Mouse (Mus musculus) heart, embryonic 15.5 days (tissue): ENCODE measurements at regions not wholly inside any gene's neighbourhood (a gene's known extent, or its start where the extent isn't known, plus 50 kb on each side); places are given as distances from the start of the nearest gene placed in this dataset.

ENCODE experiments used
- ATAC-seq: fragments of 200-750 bp; cut with Nextera tagmentation; replicated peaks from 2 replicates; pipeline ENCODE4 v1.8.0; 2017; ENCODE audit warnings: low read depth, moderate TSS enrichment; ENCODE audit not compliant: insufficient number of reproducible peaks, insufficient read depth, low FRiP score
- H3K27ac ChIP-seq: fragments of 300-500 bp; sonication (generic); 2 replicates; pipeline ENCODE4 v1.5.1; 2015; ENCODE audit warnings: mild to moderate bottlenecking, inconsistent platforms
- H3K27me3 ChIP-seq: fragments of 300-500 bp; sonication (generic); 2 replicates; pipeline ENCODE4 v1.6.1; 2015; ENCODE audit warnings: inconsistent platforms
- H3K36me3 ChIP-seq: fragments of 300-500 bp; sonication (generic); 2 replicates; pipeline ENCODE4 v1.6.1; 2015; ENCODE audit warnings: mild to moderate bottlenecking, inconsistent platforms
- H3K4me1 ChIP-seq: fragments of 300-500 bp; sonication (generic); replicated peaks from 2 replicates; pipeline ENCODE4 v1.6.1; 2015; ENCODE audit warnings: inconsistent platforms
- H3K4me2 ChIP-seq: fragments of 300-500 bp; sonication (generic); 2 replicates; pipeline ENCODE4 v1.6.1; 2015; ENCODE audit warnings: inconsistent platforms, mild to moderate bottlenecking, moderate library complexity
- H3K4me3 ChIP-seq: fragments of 300-500 bp; sonication (generic); 2 replicates; pipeline ENCODE4 v1.5.1; 2015; ENCODE audit warnings: mild to moderate bottlenecking, inconsistent platforms
- H3K9ac ChIP-seq: fragments of 300-500 bp; sonication (generic); 2 replicates; pipeline ENCODE4 v1.6.1; 2015; ENCODE audit warnings: mild to moderate bottlenecking, inconsistent platforms
- H3K9me3 ChIP-seq: fragments of 300-500 bp; sonication (generic); replicated peaks from 2 replicates; pipeline ENCODE4 v1.6.1; 2016; ENCODE audit warnings: inconsistent platforms
- WGBS: fragments of 180-500 bp; shearing (Covaris S2); methylation state at CpG from one replicate; pipeline ENCODE4 v1.1.7; 2015; ENCODE audit warnings: mixed read lengths; 5-methylcytosine and 5-hydroxymethylcytosine counted together

- H3K9ac ChIP-seq = no peak overlapping the region
- no peak overlapping the region for H3K4me2 ChIP-seq
- no peak overlapping the region for H3K27ac ChIP-seq
- H3K9me3 ChIP-seq = no peaks in the 10 kb centered on the region
- no peaks in the 10 kb centered on the region for H3K36me3 ChIP-seq
- 64% methylated on average over 2 of the region's 2 CpGs for WGBS
- no peaks in the 10 kb centered on the region for H3K4me1 ChIP-seq
- H3K4me3 ChIP-seq = no peak overlapping the region
- no peaks in the 10 kb centered on the region for H3K27me3 ChIP-seq
- no peak for ATAC-seq
These were observed 196.2 kb downstream of the Nucb2 start for GRCm38 (mm10) chr7:116700409-116700808.

- H3K4me3 ChIP-seq = no peak overlapping the region
- H3K27me3 ChIP-seq = no peaks in the 10 kb centered on the region
- no peak overlapping the region for H3K27ac ChIP-seq
- no peak; the same call in 1 of the 2 replicates for ATAC-seq
- H3K9ac ChIP-seq = no peak overlapping the region
- no peak overlapping the region for H3K4me2 ChIP-seq
- 34% methylated on average over 14 of the region's 14 CpGs for WGBS
- H3K9me3 ChIP-seq = no peaks in the 10 kb centered on the region
- H3K36me3 ChIP-seq = no peaks in the 10 kb centered on the region
- no peaks in the 10 kb centered on the region for H3K4me1 ChIP-seq
These were observed 197.5 kb downstream of the Nucb2 start for GRCm38 (mm10) chr7:116701466-116702342.

- Histone ChIP-seq H3K4me2 (no peak overlapping the region), H3K9me3 (no peaks in the 10 kb centered on the region), H3K36me3 (no peaks in the 10 kb centered on the region), H3K4me3 (no peak overlapping the region), H3K27ac (no peak overlapping the region), H3K9ac (no peak overlapping the region), H3K4me1 (no peaks in the 10 kb centered on the region), H3K27me3 (no peaks in the 10 kb centered on the region)
- 91% methylated on average over 2 of the region's 2 CpGs for WGBS
- ATAC-seq = no peak
These were observed 198.4 kb downstream of the Nucb2 start for GRCm38 (mm10) chr7:116702596-116702995.

GRCm38 (mm10) chr7:116711541-116711940, 207.4 kb downstream of the Nucb2 start:
- 78% methylated on average over 2 of the region's 2 CpGs for WGBS
- Histone ChIP-seq H3K9me3 (no peaks in the 10 kb centered on the region), H3K9ac (no peak overlapping the region), H3K36me3 (no peaks in the 10 kb centered on the region), H3K4me2 (no peak overlapping the region), H3K4me3 (no peak overlapping the region), H3K27ac (no peak overlapping the region), H3K27me3 (no peaks in the 10 kb centered on the region), H3K4me1 (peaks cover 5% of the 10 kb centered on the region; the same call in 1 of the 2 replicates)
- ATAC-seq = no peak

- WGBS = 60% methylated on average over 8 of the region's 8 CpGs
- Histone ChIP-seq H3K9ac (no peak overlapping the region), H3K4me2 (no peak overlapping the region), H3K27ac (no peak overlapping the region), H3K4me1 (peaks cover 5% of the 10 kb centered on the region; the same call in 1 of the 2 replicates), H3K9me3 (no peaks in the 10 kb centered on the region), H3K4me3 (no peak overlapping the region), H3K36me3 (no peaks in the 10 kb centered on the region), H3K27me3 (no peaks in the 10 kb centered on the region)
- ATAC-seq = no peak
These were observed 209.0 kb downstream of the Nucb2 start for GRCm38 (mm10) chr7:116713200-116713599.

GRCm38 (mm10) chr7:116715234-116716046, 211.3 kb downstream of the Nucb2 start:
- peaks cover 5% of the 10 kb centered on the region; the same call in 1 of the 2 replicates for H3K4me1 ChIP-seq
- no peak overlapping the region for H3K9ac ChIP-seq
- ATAC-seq = peak; percentile 38; the same call in 1 of the 2 replicates
- H3K36me3 ChIP-seq = no peaks in the 10 kb centered on the region
- H3K27me3 ChIP-seq = no peaks in the 10 kb centered on the region
- H3K4me2 ChIP-seq = no peak overlapping the region
- H3K27ac ChIP-seq = 0 out of 2 replicates have a peak overlapping the region, but pooled peaks have one; percentile 20
- H3K4me3 ChIP-seq = no peak overlapping the region
- H3K9me3 ChIP-seq = no peaks in the 10 kb centered on the region
- WGBS = 47% methylated on average over 10 of the region's 10 CpGs

- Histone ChIP-seq H3K27ac (0 out of 2 replicates have a peak overlapping the region, but pooled peaks have one; percentile 21), H3K4me2 (no peak overlapping the region), H3K27me3 (no peaks in the 10 kb centered on the region), H3K36me3 (no peaks in the 10 kb centered on the region), H3K9ac (no peak overlapping the region), H3K4me3 (no peak overlapping the region), H3K9me3 (no peaks in the 10 kb centered on the region), H3K4me1 (peaks cover 8% of the 10 kb centered on the region; the same call in 1 of the 2 replicates)
- 18% methylated on average over 2 of the region's 2 CpGs for WGBS
- peak; percentile 78 for ATAC-seq
These were observed 224.2 kb downstream of the Nucb2 start for GRCm38 (mm10) chr7:116728379-116728778.

GRCm38 (mm10) chr7:116729795-116730194, 225.6 kb downstream of the Nucb2 start:
- H3K27ac ChIP-seq = no peak overlapping the region
- peaks cover 8% of the 10 kb centered on the region; the same call in 1 of the 2 replicates for H3K4me1 ChIP-seq
- H3K4me3 ChIP-seq = no peak overlapping the region
- no peak overlapping the region for H3K4me2 ChIP-seq
- no peaks in the 10 kb centered on the region for H3K36me3 ChIP-seq
- H3K27me3 ChIP-seq = no peaks in the 10 kb centered on the region
- no peak for ATAC-seq
- 71% methylated on average over 4 of the region's 4 CpGs for WGBS
- H3K9ac ChIP-seq = no peak overlapping the region
- H3K9me3 ChIP-seq = no peaks in the 10 kb centered on the region

GRCm38 (mm10) chr7:116735676-116736075, 231.5 kb downstream of the Nucb2 start:
- ATAC-seq = no peak
- no peak overlapping the region for H3K4me3 ChIP-seq
- no peaks in the 10 kb centered on the region for H3K27me3 ChIP-seq
- no peak overlapping the region for H3K27ac ChIP-seq
- H3K9me3 ChIP-seq = no peaks in the 10 kb centered on the region
- H3K4me2 ChIP-seq = no peak overlapping the region
- H3K36me3 ChIP-seq = no peaks in the 10 kb centered on the region
- H3K9ac ChIP-seq = no peak overlapping the region
- H3K4me1 ChIP-seq = no peaks in the 10 kb centered on the region
- 66% methylated on average over 3 of the region's 3 CpGs for WGBS

GRCm38 (mm10) chr7:116736333-116736732, 232.2 kb downstream of the Nucb2 start:
- no peak overlapping the region for H3K27ac ChIP-seq
- ATAC-seq = no peak
- WGBS = 56% methylated on average over 4 of the region's 4 CpGs
- no peak overlapping the region for H3K4me3 ChIP-seq
- no peaks in the 10 kb centered on the region for H3K27me3 ChIP-seq
- no peak overlapping the region for H3K4me2 ChIP-seq
- no peaks in the 10 kb centered on the region for H3K4me1 ChIP-seq
- no peaks in the 10 kb centered on the region for H3K36me3 ChIP-seq
- H3K9me3 ChIP-seq = no peaks in the 10 kb centered on the region
- no peak overlapping the region for H3K9ac ChIP-seq

GRCm38 (mm10) chr7:116738009-116738408, 233.8 kb downstream of the Nucb2 start:
- Histone ChIP-seq H3K4me2 (no peak overlapping the region), H3K4me3 (no peak overlapping the region), H3K4me1 (no peaks in the 10 kb centered on the region), H3K27me3 (no peaks in the 10 kb centered on the region), H3K36me3 (no peaks in the 10 kb centered on the region), H3K9ac (no peak overlapping the region), H3K27ac (no peak overlapping the region), H3K9me3 (no peaks in the 10 kb centered on the region)
- no peak for ATAC-seq
- WGBS = 83% methylated on average over 4 of the region's 4 CpGs
